Mouse (Mus musculus): ENCODE results near the gene Ppil3. TPM values are rescaled to one million over a fixed set of nuclear protein-coding genes. Genes with fewer than 3 reads are reported as not detected.

Ppil3 gene
- polyA plus RNA-seq, 1 experiment from 2014 or later = 49.8 TPM

DNA sequence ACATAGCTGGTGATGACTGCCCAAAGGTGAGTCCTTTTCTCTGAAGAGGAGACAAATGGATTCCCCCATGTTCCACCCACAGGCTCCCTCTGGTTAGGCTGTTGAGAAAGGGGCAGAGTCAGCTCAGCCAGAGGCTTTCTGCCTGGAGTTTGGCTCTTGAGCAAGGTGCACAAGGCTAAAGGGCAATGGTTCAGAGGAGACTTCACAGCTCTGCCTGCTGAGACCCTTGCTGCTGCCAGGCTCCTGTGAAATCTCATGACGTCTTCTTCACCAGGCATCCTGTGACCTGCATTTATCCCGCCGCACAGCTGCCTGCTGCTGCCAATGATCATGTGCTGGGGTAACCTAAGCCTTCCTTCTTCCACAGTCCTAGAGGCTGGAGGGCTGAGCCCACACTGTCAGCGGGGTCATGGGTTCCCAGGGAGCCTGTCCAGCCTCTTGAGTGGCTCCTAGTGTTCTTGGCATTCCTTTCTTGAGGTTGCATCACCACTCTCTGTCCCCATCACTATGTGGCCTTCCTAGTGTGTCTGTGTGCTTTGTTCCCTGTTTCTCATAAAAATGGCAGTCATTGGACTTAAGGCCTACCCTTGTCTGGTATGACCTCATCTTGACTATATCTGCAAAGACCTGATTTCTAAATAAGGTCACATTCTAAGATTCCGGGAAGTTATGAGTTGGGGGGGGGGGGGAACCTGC lies 62.6 kb downstream of the Ppil3 start:
- 74% methylated on average over 5 of the region's 5 CpGs for WGBS
- ATAC-seq = no peak
- no peak overlapping the region for H3K27ac ChIP-seq (ENCODE audit: low read length)
- H3K4me2 ChIP-seq (ENCODE audit: low read length) = no peak overlapping the region
- H3K9ac ChIP-seq (ENCODE audit: low read depth, low read length) = no peak overlapping the region
- no peaks in the 10 kb centered on the region for H3K27me3 ChIP-seq (ENCODE audit: control insufficient read depth, insufficient read depth, low read depth, low read length)
- no peaks in the 10 kb centered on the region for H3K4me1 ChIP-seq (ENCODE audit: control insufficient read depth, insufficient read depth, low read length)
- no peak overlapping the region for H3K4me3 ChIP-seq (ENCODE audit: low read depth, low read length)
- H3K9me3 ChIP-seq (replicated peaks; ENCODE audit: control insufficient read depth, low read length, poor library complexity, severe bottlenecking) = no peaks in the 10 kb centered on the region
- no peaks in the 10 kb centered on the region for H3K36me3 ChIP-seq (ENCODE audit: control insufficient read depth, insufficient read depth, low read length)

Other genes with a start within 250 kb of the Ppil3 start
- 0.28 and 0.53 TPM in 2 replicates for gene Aox4, start 235.1 kb downstream of the Ppil3 start, polyA plus RNA-seq (2015; fragmentation: Nextera tagmentation; extraction: Ambion mirVana)
- 0.03 and 0.05 TPM in 2 replicates for gene Aox2, start 167.2 kb downstream of the Ppil3 start, polyA plus RNA-seq (2015; fragmentation: Nextera tagmentation; extraction: Ambion mirVana)
- gene Bzw1, start 52.6 kb downstream of the Ppil3 start, polyA plus RNA-seq (2015; fragmentation: Nextera tagmentation; extraction: Ambion mirVana) = 346 and 351 TPM in 2 replicates
- 178 and 188 TPM in 2 replicates for gene Clk1, start 21.4 kb downstream of the Ppil3 start, polyA plus RNA-seq (2015; fragmentation: Nextera tagmentation; extraction: Ambion mirVana)
- gene Nif3l1, start 335 bp downstream of the Ppil3 start, polyA plus RNA-seq (2015; fragmentation: Nextera tagmentation; extraction: Ambion mirVana) = 56.9 and 57.5 TPM in 2 replicates
- gene Orc2, start 59.6 kb upstream of the Ppil3 start, polyA plus RNA-seq (2015; fragmentation: Nextera tagmentation; extraction: Ambion mirVana) = 15.1 and 17.2 TPM in 2 replicates
- gene Fam126b, start 140.8 kb upstream of the Ppil3 start, polyA plus RNA-seq (2015; fragmentation: Nextera tagmentation; extraction: Ambion mirVana) = 15.5 and 17.3 TPM in 2 replicates
- 173 and 175 TPM in 2 replicates for gene Ndufb3, start 140.9 kb upstream of the Ppil3 start, polyA plus RNA-seq (2015; fragmentation: Nextera tagmentation; extraction: Ambion mirVana)